Mouse (Mus musculus) liver, embryonic 14.5 days (tissue): Measurements from ENCODE around the gene Gpr137b.
"Not testable (repeated sequence)": the region's sequence is repeated elsewhere in the genome, so short reads cannot be mapped to it uniquely, and the experiment has no call there.

Source experiments
- CTCF ChIP-seq: IDR thresholded peaks from 2 replicates; pipeline ENCODE4 v1.5.1; 2016; ENCODE audit warnings: antibody characterized with exemption, low read depth, control low read depth
- EP300 ChIP-seq: IDR thresholded peaks from 2 replicates; pipeline ENCODE4 v1.6.1; 2016; ENCODE audit warnings: antibody characterized with exemption, low read depth

- TF ChIP-seq CTCF, EP300: not testable (repeated sequence)
Measured at GRCm38 (mm10) chr13:13350681-13351080, 43.1 kb downstream of the Gpr137b start.
